Mouse (Mus musculus) neural tube, embryonic 10.5 days (tissue): Measurements from ENCODE around the gene Slfn3.
"Not testable (repeated sequence)": the region's sequence is repeated elsewhere in the genome, so short reads cannot be mapped to it uniquely, and the experiment has no call there.

Experiments
- DNase-seq: peaks from one replicate; pipeline ENCODE4 v3.0.0-alpha.2; 2017; ENCODE audit warnings: low spot score; ENCODE audit errors: extremely low spot score

Slfn3 gene

GRCm38 (mm10) chr11:83191134-83191893, at the start of gene Slfn3:
Gene Slfn3 (plus strand): TSS chr11:83191330.
- no peak for DNase-seq

DNA sequence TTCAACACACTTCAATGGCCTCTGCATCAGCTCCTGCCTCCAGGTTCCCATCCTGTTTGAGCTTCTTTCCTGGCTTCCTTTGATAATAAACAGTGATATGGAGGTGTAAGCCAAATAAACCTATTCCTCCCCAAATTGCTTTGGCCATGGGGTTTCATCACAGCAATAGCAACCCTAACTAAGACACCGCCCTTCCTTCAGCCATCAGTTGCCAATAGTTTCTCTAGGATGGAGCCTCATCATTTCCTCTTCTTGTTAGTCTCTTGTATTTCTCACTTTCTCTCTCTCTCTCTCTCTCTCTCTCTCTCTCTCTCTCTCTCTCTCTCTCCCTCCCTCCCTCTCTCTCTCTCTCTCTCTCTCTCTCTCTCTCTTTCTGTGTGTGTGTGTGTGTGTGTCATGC, 42.2 kb upstream of the Slfn3 start:
- not testable (repeated sequence) for DNase-seq

DNA sequence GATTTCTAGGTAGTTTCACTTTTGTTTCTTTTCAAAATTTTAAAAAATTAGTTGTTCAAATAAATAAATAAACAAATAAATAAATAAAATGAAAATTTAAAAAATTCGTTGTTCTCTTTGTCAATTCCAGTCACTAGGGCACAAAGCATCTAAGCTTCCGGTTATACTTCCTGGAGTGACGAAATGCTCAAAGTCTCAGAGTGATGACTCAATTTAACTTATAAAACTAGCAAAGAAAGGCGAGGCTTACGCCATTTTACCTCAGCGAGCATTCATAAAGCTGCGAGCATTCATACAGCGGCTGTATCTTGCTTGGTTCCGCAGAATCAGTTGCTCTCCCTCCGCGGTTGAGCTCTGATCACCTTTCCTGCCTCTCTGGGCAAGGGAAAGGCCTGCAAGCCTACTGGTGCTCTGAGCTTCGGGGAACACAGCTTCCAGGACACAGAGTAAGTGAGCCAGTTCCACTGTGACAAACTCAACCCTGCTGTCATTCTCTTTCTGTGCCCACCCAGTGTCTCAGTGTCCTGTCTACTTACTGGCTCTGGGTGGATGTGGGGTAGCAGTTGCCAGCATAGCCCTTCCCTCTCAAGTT, 16.1 kb upstream of the Slfn3 start, which contains the start of gene Slfn4:
Gene Slfn4 (plus strand): TSS at position 239 of the 592 bp plus-strand sequence.
- DNase-seq = no peak

GRCm38 (mm10) chr11:83192001-83192400, 871 bp downstream of the Slfn3 start:
- DNase-seq = no peak

DNA sequence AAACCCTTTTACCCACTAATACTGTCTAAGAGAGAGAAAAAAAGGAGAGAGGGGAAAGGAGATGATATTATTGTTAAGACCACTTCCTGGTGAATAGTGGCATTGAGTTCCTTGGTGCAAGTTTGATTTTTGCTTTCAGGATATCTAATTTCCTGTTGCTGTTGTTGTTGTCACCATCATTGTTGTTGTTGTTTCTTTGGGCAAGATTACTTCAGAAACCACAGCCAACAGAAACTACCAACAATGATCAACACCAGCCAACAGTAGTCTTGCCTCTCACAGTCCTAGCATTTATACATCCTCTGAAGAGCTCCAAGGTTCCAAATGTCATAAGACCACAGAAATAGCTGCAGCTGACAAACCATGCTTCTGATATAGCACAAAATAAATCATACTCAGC, 13.9 kb downstream of the Slfn3 start:
- no peak for DNase-seq

GRCm38 (mm10) chr11:83216119-83216518, 25.0 kb downstream of the Slfn3 start:
- DNase-seq = no peak

GRCm38 (mm10) chr11:83221328-83221877, 30.3 kb downstream of the Slfn3 start:
- no peak for DNase-seq

DNA sequence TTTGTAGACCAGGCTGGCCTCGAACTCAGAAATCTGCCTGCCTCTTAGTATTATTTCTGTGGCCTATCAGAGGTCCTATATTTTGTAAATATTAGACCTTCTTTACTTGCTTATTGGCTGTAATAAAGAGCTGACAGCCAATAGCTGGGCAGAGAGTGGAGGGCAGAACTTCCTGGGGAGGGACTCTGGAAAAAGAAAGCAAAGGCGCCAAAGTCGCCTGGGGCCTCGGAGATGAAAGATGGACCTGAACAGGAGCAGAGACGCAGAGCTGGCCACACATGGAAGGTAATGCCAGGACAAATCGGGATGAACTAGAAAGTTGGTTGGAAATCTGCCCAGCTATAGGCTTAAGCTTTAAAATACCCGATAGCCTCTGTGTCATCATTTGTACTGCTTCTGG, 32.2 kb downstream of the Slfn3 start:
- no peak for DNase-seq

- DNase-seq = not testable (repeated sequence)
Observed at GRCm38 (mm10) chr11:83223793-83224192, 32.7 kb downstream of the Slfn3 start.

- no peak for DNase-seq
Observed at GRCm38 (mm10) chr11:83224217-83224616, 33.1 kb downstream of the Slfn3 start.

- no peak for DNase-seq
Observed at GRCm38 (mm10) chr11:83224750-83225149, 33.6 kb downstream of the Slfn3 start.

- no peak for DNase-seq
Observed at GRCm38 (mm10) chr11:83225371-83225960, 34.3 kb downstream of the Slfn3 start.

DNA sequence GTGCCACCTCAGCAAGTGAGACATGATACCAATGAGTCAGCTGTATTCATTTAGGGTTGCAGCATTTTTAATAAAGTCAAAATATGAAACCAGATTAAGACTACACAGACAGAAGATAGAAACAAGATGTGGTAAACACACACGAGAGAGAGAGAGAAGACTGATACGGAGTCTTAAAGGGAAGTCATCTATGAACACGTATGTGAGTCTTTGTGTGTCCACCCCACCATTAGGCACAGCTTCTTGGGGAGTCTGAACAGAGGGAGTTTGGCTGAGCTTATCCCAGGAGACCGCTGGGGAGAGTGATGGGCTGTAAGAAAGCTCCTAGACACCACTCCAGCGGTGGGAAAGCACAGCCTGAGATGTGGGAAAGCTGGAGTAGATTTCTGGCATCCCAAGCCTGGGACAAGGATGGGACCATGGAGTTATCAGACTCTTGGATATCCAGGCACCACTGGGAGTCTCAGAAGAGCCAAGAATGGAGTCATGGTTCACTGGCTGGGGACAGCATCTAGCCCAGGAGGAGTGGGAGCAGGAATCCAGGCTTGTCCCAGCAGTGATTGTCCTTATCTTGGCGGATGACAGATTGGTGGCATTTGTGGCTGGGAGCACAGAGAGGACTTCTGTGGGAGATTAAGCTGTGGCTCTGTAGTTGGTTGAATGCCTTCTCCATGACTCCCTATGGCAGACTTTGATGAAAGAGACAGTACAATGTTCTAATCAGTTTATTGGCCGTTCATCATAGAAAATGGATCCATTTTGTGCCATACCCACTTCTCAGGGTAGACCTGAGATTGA, 37.0 kb downstream of the Slfn3 start:
- DNase-seq = no peak

DNA sequence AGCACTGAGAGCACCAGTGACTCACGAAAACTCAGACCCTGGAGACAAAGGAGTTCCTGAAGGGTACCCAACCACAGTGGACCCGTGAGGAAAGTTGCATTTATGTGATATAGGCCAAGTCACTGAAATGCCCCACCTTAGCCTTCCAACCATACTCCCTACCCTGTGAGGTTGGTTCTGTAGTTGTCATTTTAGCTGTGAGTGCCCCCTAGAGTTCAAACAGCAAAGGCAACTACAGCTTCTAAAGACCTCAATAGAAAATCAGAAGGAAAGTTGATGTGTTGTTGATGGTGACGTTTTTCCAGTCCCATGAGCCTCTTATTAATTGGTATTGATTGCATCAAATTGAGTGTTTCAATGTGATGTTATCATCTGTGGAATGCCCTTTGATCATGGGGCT, 39.8 kb downstream of the Slfn3 start:
- no peak for DNase-seq

DNA sequence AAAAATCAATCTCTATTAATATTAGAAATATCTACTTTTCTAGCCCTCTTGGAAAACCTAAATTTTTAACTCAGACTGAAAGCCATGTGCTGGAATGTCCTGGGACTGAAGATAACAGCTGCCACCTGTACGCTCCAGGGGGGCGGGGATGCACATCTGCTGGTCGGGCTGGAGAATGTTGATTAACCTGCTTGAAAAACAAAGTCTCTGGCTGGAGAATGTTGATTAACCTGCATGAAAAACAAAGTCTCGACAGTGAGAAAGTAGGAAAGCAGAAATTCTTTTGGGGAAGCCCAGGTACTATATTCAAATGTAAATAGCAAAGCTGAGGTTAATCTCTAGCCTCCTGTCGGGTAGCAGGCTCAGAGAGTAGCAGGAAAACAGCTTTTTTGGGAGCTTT, 42.5 kb downstream of the Slfn3 start:
- not testable (repeated sequence) for DNase-seq

DNA sequence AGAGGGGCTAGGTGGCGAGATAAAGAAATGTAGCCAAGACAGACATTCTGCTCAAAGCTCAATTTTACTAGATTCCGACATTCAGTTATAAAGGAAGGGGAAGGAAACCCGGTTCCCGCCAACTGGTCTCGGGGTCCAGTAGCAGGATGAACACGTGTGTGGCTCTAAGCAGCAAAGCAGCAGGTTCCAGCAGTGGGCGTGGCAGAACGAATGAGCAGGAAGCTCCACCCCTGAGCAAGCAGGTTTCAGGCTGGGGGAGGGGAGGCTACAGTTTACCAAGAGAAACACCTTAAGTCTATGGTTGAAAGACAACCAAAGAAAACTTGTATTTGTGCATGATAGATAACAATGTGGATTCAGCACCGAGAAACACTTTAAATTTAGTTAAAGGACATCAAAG, 46.3 kb downstream of the Slfn3 start:
- not testable (repeated sequence) for DNase-seq

DNA sequence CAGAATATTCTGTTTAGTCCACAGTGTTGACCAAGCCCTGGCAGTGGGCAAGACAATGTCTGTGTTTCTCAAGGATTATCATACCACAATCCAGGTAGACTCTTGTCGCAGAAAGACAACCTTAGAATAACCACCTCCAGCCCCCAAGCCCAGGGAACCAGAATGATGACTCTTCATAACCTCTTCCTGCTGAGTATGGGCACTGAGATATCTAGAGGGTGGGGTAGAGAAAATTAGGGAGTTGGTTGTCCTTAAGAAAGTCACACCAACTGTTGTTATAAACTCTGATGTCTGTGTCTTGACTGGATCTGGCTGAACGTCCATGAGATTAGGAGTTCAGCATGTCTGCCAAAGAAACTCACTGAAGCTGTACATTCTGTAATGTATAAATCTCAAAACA, 47.3 kb downstream of the Slfn3 start:
- DNase-seq = no peak

- no peak for DNase-seq
Observed at GRCm38 (mm10) chr11:83239811-83240210, 48.7 kb downstream of the Slfn3 start.

DNA sequence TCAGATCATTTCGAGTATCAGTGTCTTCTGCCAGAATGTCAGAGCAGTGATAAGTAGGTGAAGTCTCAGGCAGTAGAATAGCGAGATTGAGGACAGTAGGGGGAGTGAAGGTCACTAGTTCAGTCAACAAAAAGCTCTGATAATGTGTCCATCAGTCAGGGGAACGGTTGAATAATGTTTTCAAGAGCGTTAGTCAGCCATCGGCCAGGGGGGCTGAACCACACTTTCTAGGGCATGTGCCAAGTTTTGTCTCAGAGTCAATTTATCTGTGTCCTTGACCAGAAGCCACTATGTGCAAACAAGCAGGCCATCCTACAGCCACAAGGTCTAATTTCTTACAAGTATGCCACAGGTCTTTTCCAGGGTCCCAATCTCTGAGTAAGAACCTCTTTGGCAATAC, 66.1 kb downstream of the Slfn3 start:
- DNase-seq = not testable (repeated sequence)

DNA sequence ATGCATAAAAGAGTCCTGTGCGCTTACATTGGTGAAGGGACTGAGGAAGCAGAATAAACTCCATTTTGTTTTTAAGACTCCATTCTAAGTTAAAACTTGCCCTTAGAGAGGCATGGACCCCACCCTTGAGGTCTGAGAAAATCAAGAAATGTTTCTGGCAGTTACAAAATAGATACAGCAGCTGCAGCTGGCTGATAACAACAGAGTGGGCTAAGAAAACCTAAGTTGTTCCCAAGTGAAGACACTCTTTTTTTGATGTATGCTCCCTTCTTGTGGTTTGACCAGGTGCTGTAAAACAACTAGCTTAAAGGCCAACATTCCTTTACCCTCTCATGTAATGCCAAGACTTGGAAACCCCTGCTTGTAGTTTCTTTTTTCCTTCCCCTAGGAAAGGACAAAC, 71.5 kb downstream of the Slfn3 start:
- DNase-seq = no peak

DNA sequence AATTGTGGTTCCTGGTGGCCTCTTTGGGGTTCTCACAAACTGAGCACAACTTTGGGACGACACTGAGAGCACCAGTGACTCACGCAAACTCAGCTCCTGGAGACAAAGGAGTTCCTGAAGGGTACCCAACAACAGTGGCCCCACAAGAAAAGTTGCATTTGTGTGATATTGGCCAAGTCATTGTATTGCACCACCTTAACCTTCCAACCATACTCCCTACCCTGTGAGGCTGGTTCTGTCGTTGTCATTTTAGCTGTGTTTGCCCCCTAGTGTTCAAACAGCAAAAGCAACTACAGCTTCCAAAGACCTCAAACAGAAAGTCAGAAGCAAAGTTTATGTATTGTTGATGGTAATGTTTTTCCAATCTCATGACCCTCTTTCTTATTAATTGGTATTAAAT, 72.0 kb downstream of the Slfn3 start:
- DNase-seq = no peak
